Mouse (Mus musculus) spleen, postnatal 36 days (tissue): ENCODE results near the gene Parl.

Experiments
- DNase-seq, 2 experiments: peaks; one replicate each; pipeline ENCODE4 v3.0.0; 2022; ENCODE audit warnings: low spot score in 2 of 2, mixed read lengths in 1 of 2

Gene Parl

DNA sequence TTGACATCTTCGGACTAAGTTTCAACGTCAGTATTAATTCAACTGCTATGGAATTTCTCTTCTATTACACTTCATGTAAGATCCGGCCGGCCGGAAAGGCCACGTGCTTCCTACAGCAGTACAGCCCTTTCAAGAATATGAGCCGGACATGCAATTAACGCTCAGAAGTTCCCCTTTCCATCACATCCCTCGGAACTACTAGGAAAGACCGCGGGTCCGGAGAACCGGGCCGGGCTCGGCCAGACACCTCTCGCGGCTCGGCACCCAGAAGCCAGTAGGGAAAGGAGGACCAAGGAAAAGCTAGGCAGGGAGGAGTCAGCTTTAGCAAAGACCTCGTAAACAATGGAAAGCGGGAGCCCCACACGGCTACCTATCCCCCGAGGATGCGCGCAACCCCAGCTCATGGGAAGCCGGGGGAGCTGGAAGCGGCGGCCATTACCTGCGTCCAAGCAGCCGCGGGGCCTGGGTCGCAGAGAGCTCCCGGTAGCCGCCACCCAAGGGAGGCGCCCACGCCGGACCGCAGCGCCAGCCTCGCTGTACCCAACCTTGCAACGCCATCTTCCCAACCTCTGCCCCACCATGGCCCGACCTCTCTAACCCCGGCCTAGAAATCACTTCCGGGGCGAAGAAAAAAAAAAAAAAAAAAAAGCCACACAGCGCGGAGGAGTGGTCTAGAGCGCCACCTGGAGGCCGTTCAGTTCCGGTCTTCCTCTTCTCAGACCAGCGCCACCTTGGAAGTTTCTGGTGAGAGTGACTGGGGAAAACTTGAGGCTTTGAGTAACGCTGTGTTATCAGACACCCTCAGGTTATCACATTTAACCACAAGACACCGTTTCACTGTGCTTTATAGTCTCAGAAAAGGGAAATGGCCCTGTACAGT lies at the start of gene Parl:
TSS of gene Parl (minus strand) at position 618 of the 880 bp plus-strand sequence.
- peak; percentile 71 to 79 for DNase-seq

- no peak for DNase-seq
Measured at GRCm38 (mm10) chr16:20345464-20345863, 43.3 kb upstream of the Parl start.

DNA sequence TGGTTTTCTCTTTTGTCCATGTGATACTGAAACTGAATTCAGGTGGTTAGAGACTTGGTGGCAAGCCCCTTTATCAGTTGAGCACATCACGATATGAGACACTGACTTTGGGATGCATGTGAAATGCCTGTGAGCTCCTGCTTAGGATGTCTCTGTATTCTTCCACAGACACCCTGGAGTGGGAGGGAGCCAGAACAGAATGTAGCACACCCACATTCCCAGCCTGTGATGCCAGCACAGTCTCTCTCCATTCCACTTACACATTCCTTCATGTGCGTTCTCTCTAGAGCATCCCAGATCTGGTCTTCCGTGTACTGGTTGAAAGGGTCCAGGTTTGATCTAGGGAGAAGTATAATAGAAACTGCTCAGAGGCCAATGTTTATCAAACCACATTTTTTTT lies 36.4 kb upstream of the Parl start:
- DNase-seq: no peak

- no peak for DNase-seq
Measured at GRCm38 (mm10) chr16:20334918-20335317, 32.7 kb upstream of the Parl start.

- DNase-seq: no peak
Measured at GRCm38 (mm10) chr16:20328306-20328705, 26.1 kb upstream of the Parl start.

GRCm38 (mm10) chr16:20325286-20325685 lies 23.1 kb upstream of the Parl start, which contains the start of gene Cyp2ab1:
Cyp2ab1 (minus strand) TSS chr16:20325404.
- DNase-seq: no peak

DNA sequence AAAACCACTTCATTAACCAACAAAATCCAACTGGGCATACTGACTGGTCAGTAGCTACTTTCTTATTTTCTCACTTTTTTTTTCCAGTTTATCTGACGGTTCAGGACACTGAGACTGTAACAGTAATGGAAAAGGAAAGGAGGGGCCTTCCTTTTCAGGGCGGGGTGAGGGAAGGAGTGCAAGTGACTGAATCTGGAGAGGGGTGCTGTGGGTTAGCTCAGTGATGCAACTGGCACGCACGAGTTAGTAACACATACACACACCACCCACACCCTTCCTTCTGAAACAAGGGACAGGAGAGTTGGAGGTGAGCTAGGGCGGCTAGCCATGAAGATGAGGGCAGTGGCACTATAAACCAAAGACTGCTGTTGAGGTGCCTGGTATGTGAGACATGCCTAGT lies 21.7 kb upstream of the Parl start:
- DNase-seq: no peak

GRCm38 (mm10) chr16:20322274-20322673 lies 20.1 kb upstream of the Parl start:
- no peak for DNase-seq

- no peak for DNase-seq
Measured at GRCm38 (mm10) chr16:20316770-20317169, 14.6 kb upstream of the Parl start.

DNA sequence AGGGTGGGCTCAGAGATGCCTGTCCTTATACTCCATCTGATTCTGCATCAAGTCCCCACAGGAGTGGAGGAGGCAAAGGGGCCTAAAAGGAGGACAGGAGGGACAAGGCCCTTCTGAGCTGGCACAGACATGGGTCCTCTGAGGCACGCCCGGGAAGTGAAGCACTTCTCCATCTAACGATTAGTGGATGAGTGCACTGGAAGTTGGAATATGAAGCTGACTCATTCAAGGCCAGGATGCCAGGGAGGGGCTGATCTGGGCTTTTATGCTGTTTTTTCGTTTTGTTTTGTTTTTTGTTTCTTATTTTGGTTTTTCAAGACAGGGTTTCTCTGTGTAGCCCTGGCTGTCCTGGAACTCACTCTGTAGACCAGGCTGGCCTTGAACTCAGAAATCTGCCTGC lies 13.1 kb upstream of the Parl start:
- no peak for DNase-seq

GRCm38 (mm10) chr16:20312272-20312671 lies 10.1 kb upstream of the Parl start:
- DNase-seq: no peak

- DNase-seq: no peak
Measured at GRCm38 (mm10) chr16:20300076-20300475, 2.1 kb downstream of the Parl start.

DNA sequence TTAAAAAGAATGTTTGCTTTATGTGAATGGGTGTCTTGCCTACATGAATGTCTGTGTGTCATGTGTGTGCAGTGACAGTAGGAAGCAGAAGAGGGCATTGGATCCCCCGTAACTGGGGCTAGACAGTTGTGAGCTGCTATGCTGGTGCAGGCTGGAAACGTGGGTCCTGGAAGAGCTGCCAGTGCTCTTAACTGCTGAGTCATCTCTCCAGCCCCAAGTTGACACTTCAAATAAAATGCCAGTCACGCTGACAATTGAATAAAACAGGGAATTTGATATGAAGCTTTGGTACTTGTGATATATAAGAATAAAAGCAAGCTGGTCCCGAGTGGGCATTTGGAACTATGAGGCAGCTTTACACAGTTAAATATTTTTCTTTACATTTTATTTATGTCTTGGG lies 21.9 kb downstream of the Parl start:
- DNase-seq: no peak

GRCm38 (mm10) chr16:20279395-20279794 lies 22.8 kb downstream of the Parl start:
- no peak for DNase-seq

DNA sequence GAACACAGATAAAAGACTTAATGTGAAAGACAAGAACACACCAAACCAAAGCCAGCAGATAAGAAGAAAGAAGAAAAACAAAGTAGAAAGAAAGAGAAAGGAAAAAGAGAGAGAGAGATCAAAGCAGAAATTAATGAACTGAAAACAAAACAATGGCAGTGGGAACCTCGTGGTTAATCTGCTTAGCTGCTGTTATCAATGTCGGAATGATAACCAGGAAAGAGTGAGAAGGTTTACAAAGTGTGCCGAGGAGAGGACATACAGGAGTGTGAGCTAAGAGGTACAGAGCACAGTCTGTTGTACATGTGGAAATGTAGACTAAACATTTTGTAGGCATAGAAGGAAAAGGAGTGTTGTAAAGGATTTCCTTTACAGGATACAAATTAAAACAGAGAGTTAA lies 29.2 kb downstream of the Parl start:
- no peak for DNase-seq

- no peak for DNase-seq
Measured at GRCm38 (mm10) chr16:20271339-20271738, 30.8 kb downstream of the Parl start.

- no peak for DNase-seq
Measured at GRCm38 (mm10) chr16:20265089-20265488, 37.1 kb downstream of the Parl start.

DNA sequence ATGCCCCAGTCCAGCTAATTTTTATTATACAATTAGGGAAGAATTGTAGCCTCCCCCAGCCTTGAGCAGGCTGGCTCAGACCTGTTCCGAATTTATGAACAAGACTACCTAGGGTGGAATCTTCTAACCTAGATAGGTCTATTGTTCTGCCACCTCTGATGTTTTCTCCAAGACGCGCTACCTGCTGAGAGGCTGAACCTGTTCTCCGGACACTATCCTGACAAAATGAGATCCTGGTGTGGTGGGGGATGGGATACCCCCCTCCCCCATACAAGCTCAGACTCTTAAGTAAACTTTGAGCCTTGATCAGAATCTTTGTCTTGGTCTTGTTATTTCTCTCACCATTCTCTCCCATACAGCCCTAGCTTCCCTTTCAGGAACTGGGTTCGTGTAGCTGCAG lies 44.3 kb downstream of the Parl start:
- no peak for DNase-seq

DNA sequence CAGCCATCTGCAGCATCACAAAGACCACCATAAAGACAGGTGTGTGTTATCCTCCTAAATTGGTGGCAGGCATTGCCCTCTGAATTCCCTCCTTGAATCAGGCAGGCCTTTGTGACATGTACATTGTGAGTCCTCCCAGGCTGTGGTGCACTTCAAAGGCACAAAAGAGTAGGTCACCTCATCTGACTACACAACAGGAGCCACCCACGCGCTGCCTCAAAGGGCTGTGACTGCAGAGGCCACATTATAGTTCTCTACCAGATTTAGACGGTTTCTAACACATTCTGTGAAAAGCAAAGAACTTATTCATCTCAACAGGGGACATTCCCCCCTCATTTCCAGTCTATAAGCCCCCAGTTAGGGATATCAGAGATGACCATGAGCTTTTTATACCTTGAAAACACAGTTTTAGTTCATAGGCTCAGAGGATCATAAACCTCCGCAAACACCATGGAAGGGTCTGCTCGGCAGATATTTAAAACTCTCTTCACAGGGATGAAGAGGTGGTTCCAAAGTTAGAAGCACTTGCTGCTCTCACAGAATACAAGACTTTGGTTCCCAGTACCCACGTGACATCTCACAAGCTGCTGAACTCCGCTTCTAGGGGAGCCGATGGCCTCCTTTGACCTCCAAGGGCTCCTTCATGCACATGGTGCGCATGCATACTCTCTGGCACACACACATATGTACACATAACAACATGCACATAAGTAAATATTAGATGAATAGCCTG lies 53.6 kb downstream of the Parl start:
- DNase-seq: no peak

GRCm38 (mm10) chr16:20247103-20247502 lies 55.1 kb downstream of the Parl start:
- DNase-seq: no peak

- DNase-seq: no peak
Measured at GRCm38 (mm10) chr16:20240468-20241414, 61.4 kb downstream of the Parl start, which contains the start of gene Map6d1. Map6d1 (minus strand) TSS chr16:20241358.

DNA sequence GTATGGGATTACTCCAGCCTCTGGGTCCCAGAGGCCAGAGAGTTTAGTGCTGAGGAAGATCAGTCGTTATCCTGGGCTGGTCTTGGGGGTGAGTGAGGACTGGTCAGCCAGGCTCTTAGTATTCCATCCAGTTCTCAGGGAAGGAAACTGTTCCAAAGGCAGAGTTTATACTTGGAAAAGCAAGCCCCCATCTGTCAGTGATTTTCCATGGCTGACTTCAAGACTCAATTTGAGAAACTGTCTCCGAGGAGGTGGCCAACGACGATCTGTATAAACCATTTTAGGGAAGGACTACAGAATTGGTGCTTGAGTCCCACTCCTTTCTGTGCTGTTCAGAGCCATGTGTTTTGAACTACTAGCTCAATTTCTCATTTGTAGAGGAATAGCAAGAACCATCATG lies 63.5 kb downstream of the Parl start:
- DNase-seq: no peak
